Mouse (Mus musculus) CH12.LX (cell line): ENCODE data around the gene Pbx3. TPM values are rescaled to one million over a fixed set of nuclear protein-coding genes. Genes with fewer than 3 reads are reported as not detected.

Source experiments
- DNase-seq: peaks from one replicate; pipeline ENCODE4 v3.0.0-alpha.2; 2013; ENCODE audit errors: extremely low read depth
- H3K27ac ChIP-seq: 2 replicates; pipeline ENCODE4 v1.5.1; 2012; ENCODE audit warnings: low read depth, mild to moderate bottlenecking, control low read depth, moderate library complexity; ENCODE audit not compliant: insufficient read depth
- H3K27me3 ChIP-seq: replicated peaks from 2 replicates; pipeline ENCODE3; 2012; ENCODE audit warnings: inconsistent platforms
- H3K36me3 ChIP-seq, 2 experiments: replicated peaks in 1 of 2; 2 replicates each; pipeline versions ENCODE3 to v1.6.1; 2012; ENCODE audit warnings: inconsistent platforms in 1 of 2, low read length in 1 of 2, mild to moderate bottlenecking in 1 of 2, mixed read lengths in 1 of 2, moderate library complexity in 1 of 2; ENCODE audit not compliant: control insufficient read depth in 1 of 2, insufficient read depth in 1 of 2
- H3K4me1 ChIP-seq, 2 experiments: 2 replicates each; pipeline ENCODE4 v1.6.1; 2012; ENCODE audit warnings: inconsistent platforms in 1 of 2, moderate library complexity in 1 of 2; ENCODE audit not compliant: insufficient read depth in 2 of 2, control insufficient read depth in 1 of 2
- H3K4me2 ChIP-seq: 2 replicates; pipeline ENCODE4 v1.6.1; 2012; ENCODE audit warnings: low read depth, mild to moderate bottlenecking, control low read depth; ENCODE audit not compliant: poor library complexity, insufficient read depth, severe bottlenecking
- H3K4me3 ChIP-seq, 3 experiments: fragments of 150-350 bp in 1 of 3; sonication (generic) in 1 of 3; replicated peaks in 1 of 3; 2 replicates each; pipeline versions ENCODE3 to v1.5.1; 2011 to 2012; ENCODE audit warnings: low read depth in 2 of 3, low read length in 2 of 3, mild to moderate bottlenecking in 2 of 3, moderate library complexity in 2 of 3, control low read depth in 1 of 3, improper control_type of control experiment in 1 of 3, inconsistent platforms in 1 of 3, mixed read lengths in 1 of 3; ENCODE audit not compliant: poor library complexity in 1 of 3
- H3K79me2 ChIP-seq: replicated peaks from 2 replicates; pipeline ENCODE4 v1.6.1; 2012; ENCODE audit warnings: mild to moderate bottlenecking, moderate library complexity; ENCODE audit not compliant: control insufficient read depth, poor library complexity, insufficient read depth, severe bottlenecking; ENCODE audit errors: extremely low read depth
- H3K9ac ChIP-seq: 2 replicates; pipeline ENCODE4 v1.6.1; 2012; ENCODE audit warnings: low read depth, mild to moderate bottlenecking, control low read depth, moderate library complexity; ENCODE audit not compliant: insufficient read depth
- H3K9me3 ChIP-seq: replicated peaks from 2 replicates; pipeline ENCODE3; 2012; ENCODE audit warnings: low read length, inconsistent platforms, mixed read lengths
- BHLHE40 ChIP-seq: IDR thresholded peaks from 2 replicates; pipeline ENCODE4 v1.6.1; 2011; ENCODE audit warnings: mild to moderate bottlenecking, low read depth, low read length, improper control_type of control experiment
- CHD2 ChIP-seq: IDR thresholded peaks from 2 replicates; pipeline ENCODE4 v1.6.1; 2011; ENCODE audit warnings: low read length, improper control_type of control experiment
- CTCF ChIP-seq, 2 experiments: IDR thresholded peaks in 1 of 2; conservative IDR thresholded peaks in 1 of 2; 2 replicates each; pipeline ENCODE4 v1.5.1; 2011 to 2012; ENCODE audit warnings: low read depth in 2 of 2, low read length in 2 of 2, improper control_type of control experiment in 1 of 2, inconsistent platforms in 1 of 2, mild to moderate bottlenecking in 1 of 2, moderate library complexity in 1 of 2
- ELF1 ChIP-seq: IDR thresholded peaks from 2 replicates; pipeline ENCODE4 v1.6.1; 2014; ENCODE audit warnings: low read depth, mild to moderate bottlenecking, inconsistent platforms, low read length, improper control_type of control experiment
- GABPA ChIP-seq: IDR thresholded peaks from 2 replicates; pipeline ENCODE4 v1.6.1; 2012; ENCODE audit warnings: low read depth, low read length, improper control_type of control experiment, inconsistent platforms; ENCODE audit not compliant: insufficient replicate concordance
- HCFC1 ChIP-seq: IDR thresholded peaks from 2 replicates; pipeline ENCODE4 v1.6.1; 2012; ENCODE audit warnings: low read depth, mild to moderate bottlenecking, inconsistent platforms, low read length, improper control_type of control experiment
- JUN ChIP-seq: IDR thresholded peaks from 2 replicates; pipeline ENCODE4 v1.6.1; 2011; ENCODE audit warnings: low read depth, mild to moderate bottlenecking, low read length, improper control_type of control experiment, moderate library complexity; ENCODE audit not compliant: insufficient read depth
- MEF2A ChIP-seq: IDR thresholded peaks from 2 replicates; pipeline ENCODE4 v1.6.1; 2014; ENCODE audit warnings: low read depth, mild to moderate bottlenecking, inconsistent platforms, low read length, improper control_type of control experiment, borderline replicate concordance
- MYC ChIP-seq: IDR thresholded peaks from 2 replicates; pipeline ENCODE4 v1.6.1; 2011; ENCODE audit warnings: low read depth, mild to moderate bottlenecking, improper control_type of control experiment, low read length
- NRF1 ChIP-seq: IDR thresholded peaks from 2 replicates; pipeline ENCODE4 v1.6.1; 2014; ENCODE audit warnings: low read depth, mild to moderate bottlenecking, inconsistent platforms, low read length, improper control_type of control experiment, moderate library complexity
- PAX5 ChIP-seq: IDR thresholded peaks from 2 replicates; pipeline ENCODE4 v1.6.1; 2012; ENCODE audit warnings: low read length, inconsistent platforms, mixed read lengths
- POLR2A ChIP-seq: IDR thresholded peaks from 2 replicates; pipeline ENCODE4 v1.6.1; 2011; ENCODE audit warnings: low read depth, mild to moderate bottlenecking, improper control_type of control experiment, low read length
- SMC3 ChIP-seq: IDR thresholded peaks from 2 replicates; pipeline ENCODE4 v1.6.1; 2011; ENCODE audit warnings: low read depth, low read length, improper control_type of control experiment
- TBP ChIP-seq: conservative IDR thresholded peaks from 2 replicates; pipeline ENCODE4 v1.6.1; 2011; ENCODE audit warnings: low read depth, low read length, improper control_type of control experiment
- UBTF ChIP-seq: IDR thresholded peaks from 2 replicates; pipeline ENCODE4 v1.6.1; 2012; ENCODE audit warnings: low read depth, mild to moderate bottlenecking, inconsistent platforms, low read length, improper control_type of control experiment, moderate library complexity
- ZNF384 ChIP-seq: IDR thresholded peaks from 2 replicates; pipeline ENCODE4 v1.6.1; 2012; ENCODE audit warnings: low read depth, low read length, improper control_type of control experiment, inconsistent platforms
- dilution Hi-C: fragments of 300-500 bp; cut with MboI; formaldehyde crosslinking; loops from 2 replicates; pipeline ENCODE4 v1.14.3; 2020; ENCODE audit warnings: low sequenced_read_pairs; ENCODE audit not compliant: extremely low pct_unique_long_range_greater_than_20kb, extremely low pct_ligation_motif_present
- in situ Hi-C: fragments of 300-500 bp; cut with MboI; formaldehyde crosslinking; loops from 3 replicates; pipeline ENCODE4 v1.14.3; 2019; ENCODE audit warnings: low sequenced_read_pairs, low pct_ligation_motif_present, low pct_unique_long_range_greater_than_20kb, mixed read lengths
- polyA plus RNA-seq: library from polyadenylated mRNA; unstranded; fragments of >175 nt; gene quantifications from 2 replicates; pipeline ENCODE4 v1.2.1, GENCODE M21; 2012; ENCODE audit warnings: low read depth; ENCODE audit not compliant: insufficient read length
- total RNA-seq, 2 experiments: library from RNA; depleted of rRNA; stranded (reverse); fragments of 300-350 nt in 1 of 2; fragments of >200 nt in 1 of 2; gene quantifications; 2 replicates each; pipeline ENCODE4 v1.2.3; 2012 to 2014

The Pbx3 gene
- total and polyA plus RNA-seq, 3 experiments, result 3.8 to 8.1 (median 5.9) TPM

- in situ Hi-C loops, result no loop called here
- TF ChIP-seq ELF1 (no peak), MYC (no peak), CHD2 (no peak), ZNF384 (no peak), HCFC1 (no peak), GABPA (no peak)
- DNase-seq, result no peak
- H3K4me2 ChIP-seq, result no peak overlapping the region
- H3K4me3 ChIP-seq, result no peak overlapping the region
- H3K27ac ChIP-seq, result no peak overlapping the region
- H3K27me3 ChIP-seq, result no peaks in the 10 kb centered on the region
- peaks cover 0 to 11% of the 10 kb centered on the region in 2 experiments for H3K36me3 ChIP-seq
- no peak overlapping the region for H3K9ac ChIP-seq
- H3K4me1 ChIP-seq, result no peaks in the 10 kb centered on the region
- dilution Hi-C loops, result no loop called here
- H3K9me3 ChIP-seq, result no peaks in the 10 kb centered on the region
- H3K79me2 ChIP-seq, result no peaks in the 10 kb centered on the region
These were observed 194.3 kb downstream of the Pbx3 start for GRCm38 (mm10) chr2:34178653-34179052.

- dilution Hi-C loops (no loop called here), in situ Hi-C loops (no loop called here)
- no peak overlapping the region for H3K4me3 ChIP-seq
- H3K79me2 ChIP-seq, result no peaks in the 10 kb centered on the region
- H3K36me3 ChIP-seq, result peaks cover 4 to 14% of the 10 kb centered on the region in 2 experiments
- H3K9ac ChIP-seq, result no peak overlapping the region
- no peaks in the 10 kb centered on the region for H3K9me3 ChIP-seq
- no peak overlapping the region for H3K4me2 ChIP-seq
- no peak overlapping the region for H3K27ac ChIP-seq
- H3K4me1 ChIP-seq, result no peaks in the 10 kb centered on the region; a peak in 2 of 4 replicates
- TF ChIP-seq HCFC1 (no peak), BHLHE40 (no peak), NRF1 (no peak), CTCF (conservative IDR thresholded peaks at IDR 0.05 in 1 of 2, IDR thresholded peaks at IDR 0.05 in 1 of 2; ENCODE audit: low read depth in 2 of 2, low read length in 2 of 2) (no peak), MEF2A (no peak), MYC (no peak), TBP (no peak), ELF1 (no peak), POLR2A (no peak), JUN (no peak), PAX5 (no peak), UBTF (no peak), SMC3 (no peak), ZNF384 (no peak)
- H3K27me3 ChIP-seq, result no peaks in the 10 kb centered on the region
- DNase-seq, result no peak
These were observed 202.5 kb downstream of the Pbx3 start for GRCm38 (mm10) chr2:34170424-34170823.
